ENCODE assay signal across 8 mouse cellular contexts in genomic region chr17:54191526-54192230, GRCm38 (mm10).
DNase-seq lines count a peak whose midpoint lies in the region.

No protein-coding gene starts in this region.

- peak; percentile 75 to 76 for DNase-seq in cerebellum, postnatal 14 days
- no peak for DNase-seq in cerebellum, adult 8-10 months
- peak; percentile 7 for DNase-seq in right cerebral cortex, postnatal 14 days
- DNase-seq in right cerebral cortex, postnatal 36 days (ENCODE audit: low spot score in 2 of 2), result no peak
- DNase-seq in kidney, postnatal 10 days, result peak; percentile 29
- peak; percentile 11 for DNase-seq in retina, postnatal 7 days (ENCODE audit: low read depth, low spot score)
- DNase-seq in thymus, postnatal 14 days, result no peak
- no peak for DNase-seq in spleen, adult 18-20 months

Comparison
In these comparisons a context has a peak if more than half of its experiments do, and no peak if none do; other contexts are left out.
1. DNase-seq: peak in cerebellum, postnatal 14 days (2 of 2), right cerebral cortex, postnatal 14 days (single experiment), kidney, postnatal 10 days (single experiment) and retina, postnatal 7 days (single experiment); none in cerebellum, adult 8-10 months (single experiment), right cerebral cortex, postnatal 36 days (0 of 2), thymus, postnatal 14 days (single experiment) and spleen, adult 18-20 months (0 of 2).